Mouse (Mus musculus): ENCODE data around the gene Rpl12. TPM values are rescaled to one million over a fixed set of nuclear protein-coding genes. Genes with fewer than 3 reads are reported as not detected.

The Rpl12 gene
- total RNA-seq, 1 experiment from 2014 or later = 1,144 TPM

Other genes with a start within 250 kb of the Rpl12 start
- 83.0 to 107 TPM (median 86.5 TPM) in 3 replicates for gene Cdk9, start 248.5 kb upstream of the Rpl12 start, total RNA-seq (2017)
- gene Sh2d3c, start 240.5 kb upstream of the Rpl12 start, total RNA-seq (2017) = 37.3 to 83.5 TPM (median 42.5 TPM) in 3 replicates
- gene 6330409D20Rik, start 220.5 kb upstream of the Rpl12 start, total RNA-seq (2017) = not detected in 3 replicates
- gene Tor2a, start 204.3 kb upstream of the Rpl12 start, total RNA-seq (2017) = 17.5 to 24.6 TPM (median 19.5 TPM) in 3 replicates
- not detected in 3 replicates for gene Ttc16, start 185.9 kb upstream of the Rpl12 start, total RNA-seq (2017)
- 1.1 to 1.8 TPM (median 1.6 TPM) in 3 replicates for gene Ptrh1, start 185.8 kb upstream of the Rpl12 start, total RNA-seq (2017)
- gene Cfap157, start 177.1 kb upstream of the Rpl12 start, total RNA-seq (2017) = not detected in 3 replicates
- 0.43 to 1.2 TPM (median 1.1 TPM) in 3 replicates for gene Stxbp1, start 114.3 kb upstream of the Rpl12 start, total RNA-seq (2017)
- 12.9 to 14.8 TPM (median 14.4 TPM) in 3 replicates for gene Fam129b, start 85.4 kb upstream of the Rpl12 start, total RNA-seq (2017)
- 5.4 to 13.6 TPM (median 6.6 TPM) in 3 replicates for gene Lrsam1, start 55 bp downstream of the Rpl12 start, total RNA-seq (2017)
- gene Slc2a8, start 20.5 kb downstream of the Rpl12 start, total RNA-seq (2017) = 1.1 to 4.2 TPM (median 1.4 TPM) in 3 replicates
- 1.6 to 2.6 TPM in 2 of 3 replicates, not detected in the other for gene Garnl3, start 170.1 kb downstream of the Rpl12 start, total RNA-seq (2017)

Measured in monocyte, adult 5-6 weeks (primary cell).